Mouse (Mus musculus): ENCODE measurements around the gene Bahd1. TPM values are rescaled to one million over a fixed set of nuclear protein-coding genes. Genes with fewer than 3 reads are reported as not detected.

Bahd1 gene
- polyA plus RNA-seq, 1 experiment, result 22.5 TPM

GRCm38 (mm10) chr2:118906118-118906492, 5.9 kb downstream of the Bahd1 start:
- no peak overlapping the region for H3K27ac ChIP-seq (ENCODE audit: insufficient read depth, low read length)
- no peak for TF ChIP-seq CTCF (IDR thresholded peaks at IDR 0.05; ENCODE audit: extremely low read depth, insufficient read depth, low read length)
- no peak for TF ChIP-seq POLR2A (IDR thresholded peaks at IDR 0.05; ENCODE audit: extremely low read depth, insufficient read depth, low read length)
- peaks cover 12% of the 10 kb centered on the region for H3K4me1 ChIP-seq (ENCODE audit: control insufficient read depth, insufficient read depth, low read length)
- no peak overlapping the region for H3K4me3 ChIP-seq (ENCODE audit: insufficient read depth, low read length)

DNA sequence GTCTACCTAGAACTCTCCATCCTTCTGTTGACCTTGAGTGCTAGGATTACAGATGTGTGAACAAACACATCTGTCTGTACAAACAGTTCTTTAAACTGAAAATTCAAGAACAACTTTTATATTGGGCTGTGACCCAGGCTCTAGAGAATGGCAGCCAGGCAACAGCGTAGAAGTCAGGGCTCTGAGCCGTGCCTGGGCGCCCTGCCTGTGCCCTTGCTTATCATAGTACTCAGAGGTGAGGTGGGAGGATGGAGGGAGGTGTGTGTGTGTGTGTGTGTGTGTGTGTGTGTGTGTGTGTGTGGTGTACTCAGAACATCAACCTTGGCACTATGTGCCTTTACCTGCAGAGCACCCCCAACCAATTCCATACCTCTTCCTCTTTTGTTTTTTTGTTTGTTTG, 7.6 kb downstream of the Bahd1 start:
- TF ChIP-seq POLR2A (IDR thresholded peaks at IDR 0.05; ENCODE audit: extremely low read depth, insufficient read depth, low read length) (no peak), CTCF (IDR thresholded peaks at IDR 0.05; ENCODE audit: extremely low read depth, insufficient read depth, low read length) (no peak)
- Histone ChIP-seq H3K27ac (ENCODE audit: insufficient read depth, low read length) (no peak overlapping the region), H3K4me1 (ENCODE audit: control insufficient read depth, insufficient read depth, low read length) (peaks cover 12% of the 10 kb centered on the region), H3K4me3 (ENCODE audit: insufficient read depth, low read length) (no peak overlapping the region)

DNA sequence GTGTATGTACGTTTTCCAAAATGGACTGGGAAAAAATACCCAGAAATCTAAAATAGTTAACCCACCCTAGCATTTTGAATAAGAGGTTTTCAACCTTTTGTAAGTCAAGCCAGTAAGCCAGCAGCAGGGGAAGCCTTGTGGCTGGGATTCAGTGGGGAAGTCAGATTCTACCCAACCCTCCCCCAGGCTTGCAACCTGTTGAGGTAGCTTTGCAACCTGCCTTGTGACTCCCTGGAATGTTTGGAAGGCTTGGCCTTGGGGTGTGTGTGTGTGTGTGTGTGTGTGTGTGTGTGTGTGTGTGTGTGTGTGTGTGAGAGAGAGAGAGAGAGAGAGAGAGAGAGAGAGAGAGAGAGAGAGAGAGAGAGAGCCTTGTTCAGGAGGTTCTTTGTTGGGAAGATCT, 9.0 kb downstream of the Bahd1 start:
- Histone ChIP-seq H3K4me1 (ENCODE audit: control insufficient read depth, insufficient read depth, low read length) (peaks cover 11% of the 10 kb centered on the region), H3K4me3 (ENCODE audit: insufficient read depth, low read length) (no peak overlapping the region), H3K27ac (ENCODE audit: insufficient read depth, low read length) (no peak overlapping the region)
- TF ChIP-seq CTCF (IDR thresholded peaks at IDR 0.05; ENCODE audit: extremely low read depth, insufficient read depth, low read length), result no peak
- TF ChIP-seq POLR2A (IDR thresholded peaks at IDR 0.05; ENCODE audit: extremely low read depth, insufficient read depth, low read length), result no peak

DNA sequence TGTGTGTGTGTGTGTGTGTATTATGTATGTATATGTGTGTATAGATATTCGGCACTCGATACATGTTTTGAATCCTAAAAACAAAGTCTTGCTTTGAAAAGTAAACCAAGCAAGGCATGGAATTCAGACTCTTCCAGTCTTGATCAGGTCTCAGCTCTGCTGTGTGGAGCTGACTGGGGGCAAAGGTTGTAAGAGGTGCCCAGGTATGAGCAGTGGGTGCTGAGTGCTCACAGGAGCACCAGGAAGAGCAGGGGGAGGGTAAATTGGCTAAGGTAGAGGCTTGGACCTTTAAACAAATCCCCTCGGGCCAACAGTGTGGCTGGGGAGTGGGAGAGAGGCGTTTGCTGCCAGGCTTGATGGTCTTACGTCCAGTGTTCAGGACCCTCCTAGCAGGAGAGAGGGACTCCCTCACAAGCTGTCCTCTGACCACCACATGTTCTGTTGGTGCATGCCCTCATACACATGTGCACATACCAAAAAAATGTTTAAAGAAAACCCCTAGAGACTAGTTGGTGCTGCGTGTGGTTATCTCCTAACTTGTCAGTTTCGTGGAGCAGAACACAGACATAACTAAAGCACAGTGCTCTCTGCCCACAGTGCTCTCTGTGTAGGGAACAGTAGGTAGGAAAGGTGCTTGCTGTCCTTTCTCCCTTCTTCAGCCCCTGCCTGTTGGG, 10.6 kb downstream of the Bahd1 start:
- Histone ChIP-seq H3K4me3 (ENCODE audit: insufficient read depth, low read length) (no peak overlapping the region), H3K27ac (ENCODE audit: insufficient read depth, low read length) (no peak overlapping the region), H3K4me1 (ENCODE audit: control insufficient read depth, insufficient read depth, low read length) (peaks cover 4% of the 10 kb centered on the region; the same call in 1 of the 2 replicates)
- TF ChIP-seq CTCF (IDR thresholded peaks at IDR 0.05; ENCODE audit: extremely low read depth, insufficient read depth, low read length) (no peak), POLR2A (IDR thresholded peaks at IDR 0.05; ENCODE audit: extremely low read depth, insufficient read depth, low read length) (no peak)

GRCm38 (mm10) chr2:118912706-118913105, 12.5 kb downstream of the Bahd1 start:
- TF ChIP-seq POLR2A (IDR thresholded peaks at IDR 0.05; ENCODE audit: extremely low read depth, insufficient read depth, low read length) (no peak), CTCF (IDR thresholded peaks at IDR 0.05; ENCODE audit: extremely low read depth, insufficient read depth, low read length) (no peak)
- H3K27ac ChIP-seq (ENCODE audit: insufficient read depth, low read length), result no peak overlapping the region
- peaks cover 4% of the 10 kb centered on the region; the same call in 1 of the 2 replicates for H3K4me1 ChIP-seq (ENCODE audit: control insufficient read depth, insufficient read depth, low read length)
- no peak overlapping the region for H3K4me3 ChIP-seq (ENCODE audit: insufficient read depth, low read length)

DNA sequence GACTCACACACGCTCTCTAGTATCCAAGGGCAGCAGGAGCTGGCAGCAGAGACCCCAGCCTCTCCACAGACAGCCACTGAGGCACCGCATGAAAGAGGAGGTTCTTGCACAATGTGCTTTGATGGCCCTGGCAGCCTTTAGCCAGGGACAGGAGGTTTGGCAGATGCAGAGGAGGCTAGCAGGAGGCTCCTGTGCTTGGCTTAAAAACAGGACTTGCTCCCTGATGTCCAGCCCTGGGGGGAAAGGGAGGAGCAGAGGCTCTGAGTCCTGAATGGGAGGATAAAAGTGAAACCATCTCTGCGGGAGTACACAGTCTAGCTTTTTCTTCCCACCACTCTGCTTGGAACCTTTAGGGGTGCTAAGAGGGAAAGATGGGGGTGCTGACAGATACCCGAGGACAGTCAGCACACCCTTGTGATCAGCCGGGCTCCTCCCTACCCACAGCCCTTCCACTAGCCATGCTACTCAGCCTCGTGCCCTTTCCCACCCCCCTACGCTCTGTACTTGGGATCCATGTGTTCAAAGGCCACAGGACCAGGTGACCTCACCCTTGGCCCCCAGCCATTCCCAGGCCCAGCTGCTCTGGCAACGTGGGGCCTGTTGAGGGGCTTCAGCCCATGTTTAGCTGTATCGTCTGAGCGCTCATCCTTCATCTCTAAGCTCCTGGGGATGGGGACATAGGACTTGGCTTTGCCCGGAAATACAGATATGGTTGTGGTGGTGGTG, 13.5 kb downstream of the Bahd1 start:
- peaks cover 4% of the 10 kb centered on the region; the same call in 1 of the 2 replicates for H3K4me1 ChIP-seq (ENCODE audit: control insufficient read depth, insufficient read depth, low read length)
- TF ChIP-seq POLR2A (IDR thresholded peaks at IDR 0.05; ENCODE audit: extremely low read depth, insufficient read depth, low read length) (no peak), CTCF (IDR thresholded peaks at IDR 0.05; ENCODE audit: extremely low read depth, insufficient read depth, low read length) (no peak)
- no peak overlapping the region for H3K27ac ChIP-seq (ENCODE audit: insufficient read depth, low read length)
- H3K4me3 ChIP-seq (ENCODE audit: insufficient read depth, low read length), result no peak overlapping the region

DNA sequence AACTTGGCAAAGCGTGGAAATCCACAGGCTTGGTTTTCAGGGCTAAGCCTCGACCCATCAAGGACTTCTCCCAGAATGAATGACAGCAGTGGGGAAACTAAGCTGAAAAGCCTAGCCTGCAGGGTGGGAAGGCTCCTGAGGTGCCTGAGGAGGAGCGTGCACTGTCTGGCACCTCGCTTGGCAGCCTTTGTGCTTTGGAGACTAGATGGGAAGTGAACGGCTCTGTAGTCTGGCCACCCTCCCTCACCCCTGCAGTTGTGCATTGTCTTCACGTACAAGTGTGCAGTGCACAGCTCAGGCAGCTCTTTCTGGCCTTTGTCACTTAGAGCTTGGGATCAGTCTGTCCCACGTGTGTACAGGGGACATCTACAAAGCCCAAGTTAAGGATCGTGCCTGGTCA, 14.5 kb downstream of the Bahd1 start:
- no peak for TF ChIP-seq CTCF (IDR thresholded peaks at IDR 0.05; ENCODE audit: extremely low read depth, insufficient read depth, low read length)
- H3K4me1 ChIP-seq (ENCODE audit: control insufficient read depth, insufficient read depth, low read length), result peaks cover 4% of the 10 kb centered on the region; the same call in 1 of the 2 replicates
- H3K4me3 ChIP-seq (ENCODE audit: insufficient read depth, low read length), result no peak overlapping the region
- no peak overlapping the region for H3K27ac ChIP-seq (ENCODE audit: insufficient read depth, low read length)

DNA sequence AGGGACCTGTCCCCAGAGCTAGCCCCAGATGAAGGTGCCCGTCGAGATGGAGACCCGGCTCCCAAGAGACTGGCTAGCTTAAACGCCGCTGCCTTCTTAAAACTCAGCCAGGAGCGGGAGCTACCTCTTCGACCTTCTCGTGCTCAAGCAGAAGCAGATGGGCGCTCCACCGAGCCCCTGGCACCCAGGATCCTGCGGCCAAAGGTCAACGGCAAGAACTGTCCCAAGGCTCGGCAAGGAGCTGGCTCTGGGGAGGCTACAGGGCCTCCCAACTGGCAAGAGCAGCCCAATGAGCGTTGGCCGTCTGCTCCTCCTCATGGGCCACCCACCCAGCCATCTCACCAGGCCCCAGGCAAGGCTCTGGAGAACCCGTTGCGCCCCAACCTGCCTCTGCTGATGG, 16.3 kb downstream of the Bahd1 start:
- TF ChIP-seq POLR2A (IDR thresholded peaks at IDR 0.05; ENCODE audit: extremely low read depth, insufficient read depth, low read length), result no peak
- TF ChIP-seq CTCF (IDR thresholded peaks at IDR 0.05; ENCODE audit: extremely low read depth, insufficient read depth, low read length), result no peak
- no peak overlapping the region for H3K27ac ChIP-seq (ENCODE audit: insufficient read depth, low read length)
- H3K4me3 ChIP-seq (ENCODE audit: insufficient read depth, low read length), result no peak overlapping the region
- H3K4me1 ChIP-seq (ENCODE audit: control insufficient read depth, insufficient read depth, low read length), result peaks cover 4% of the 10 kb centered on the region; the same call in 1 of the 2 replicates

GRCm38 (mm10) chr2:118918543-118918942, 18.4 kb downstream of the Bahd1 start:
- Histone ChIP-seq H3K4me3 (ENCODE audit: insufficient read depth, low read length) (no peak overlapping the region), H3K27ac (ENCODE audit: insufficient read depth, low read length) (no peak overlapping the region), H3K4me1 (ENCODE audit: control insufficient read depth, insufficient read depth, low read length) (peaks cover 3% of the 10 kb centered on the region; the same call in 1 of the 2 replicates)
- TF ChIP-seq POLR2A (IDR thresholded peaks at IDR 0.05; ENCODE audit: extremely low read depth, insufficient read depth, low read length) (no peak), CTCF (IDR thresholded peaks at IDR 0.05; ENCODE audit: extremely low read depth, insufficient read depth, low read length) (no peak)

DNA sequence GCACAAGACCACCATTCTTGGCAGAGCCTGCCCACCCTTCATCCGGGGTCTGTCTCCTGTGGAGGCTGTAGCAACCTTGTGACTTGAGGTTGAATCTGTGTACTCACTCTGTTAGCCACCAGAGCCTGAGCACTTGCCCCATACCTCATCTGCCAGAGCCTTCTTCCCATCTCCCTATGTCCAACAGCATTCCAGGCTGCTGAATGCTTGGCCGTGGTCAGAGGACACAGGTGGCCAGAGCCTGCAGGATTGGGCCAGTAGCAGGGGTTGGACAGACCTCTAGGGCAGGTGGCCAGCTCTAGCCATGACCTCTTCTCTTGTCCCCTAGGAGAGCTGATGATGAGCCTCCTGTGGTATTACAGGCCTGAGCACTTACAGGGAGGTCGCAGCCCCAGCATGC, 20.3 kb downstream of the Bahd1 start:
- H3K4me1 ChIP-seq (ENCODE audit: control insufficient read depth, insufficient read depth, low read length), result no peaks in the 10 kb centered on the region
- H3K27ac ChIP-seq (ENCODE audit: insufficient read depth, low read length), result no peak overlapping the region
- TF ChIP-seq CTCF (IDR thresholded peaks at IDR 0.05; ENCODE audit: extremely low read depth, insufficient read depth, low read length) (no peak), POLR2A (IDR thresholded peaks at IDR 0.05; ENCODE audit: extremely low read depth, insufficient read depth, low read length) (no peak)

More for the DNA sequence above, 20.3 kb downstream of the Bahd1 start:
- H3K4me3 ChIP-seq (ENCODE audit: insufficient read depth, low read length), result no peak overlapping the region

All from cortical plate, adult 2 months (tissue).